8 mouse cellular contexts compared by ENCODE assay signal in the genomic region with DNA sequence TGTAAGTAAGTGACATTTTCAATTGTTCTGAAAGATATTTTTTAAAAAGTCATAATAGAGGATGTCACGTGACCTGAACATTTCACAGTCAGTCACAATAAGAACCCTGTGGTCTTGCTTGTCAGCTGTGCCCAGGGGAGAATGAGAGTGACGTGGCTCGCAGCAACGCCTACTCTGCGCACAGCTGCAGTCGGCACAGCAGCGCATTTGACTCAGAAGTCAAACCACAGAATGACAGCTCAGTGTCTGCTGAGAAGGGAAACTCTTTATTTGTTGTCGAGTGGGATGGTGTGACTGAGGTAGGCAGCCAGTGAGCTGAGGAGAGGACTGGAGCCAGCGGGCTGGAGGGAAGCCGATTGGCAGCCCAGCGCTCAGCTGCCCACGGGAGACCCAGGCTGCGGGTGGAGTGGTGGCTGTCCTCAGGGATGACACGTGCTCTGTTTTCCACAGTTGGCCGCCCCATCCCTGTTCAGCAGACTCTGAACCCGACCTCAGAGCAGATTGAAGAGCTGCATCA. TPM values are rescaled to one million over a fixed set of nuclear protein-coding genes. Genes with fewer than 3 reads are reported as not detected.
DNase-seq lines count a peak whose midpoint lies in the region; ATAC-seq and TF ChIP-seq lines count a peak whose summit lies in the region.

No protein-coding gene starts in this region.

- H3K9me3 ChIP-seq in embryonic facial prominence, embryonic 11.5 days (replicated peaks; ENCODE audit: control insufficient read depth, low read length), result no peaks in the 10 kb centered on the region
- no peaks in the 10 kb centered on the region for H3K9me3 ChIP-seq in limb, embryonic 11.5 days (ENCODE audit: control insufficient read depth, low read length)
- no peaks in the 10 kb centered on the region for H3K9me3 ChIP-seq in midbrain, embryonic 12.5 days

- H3K79me2 ChIP-seq in heart, adult 2 months (replicated peaks; ENCODE audit: control insufficient read depth, insufficient read depth, low read length), result no peaks in the 10 kb centered on the region

- WGBS in embryonic facial prominence, embryonic 11.5 days, result 25% methylated on average over 16 of the region's 16 CpGs
- WGBS in heart, adult 2 months, result 22% methylated on average over 16 of the region's 16 CpGs
- 31% methylated on average over 16 of the region's 16 CpGs for WGBS in kidney, adult 2 months
- WGBS in limb, embryonic 11.5 days, result 52% methylated on average over 16 of the region's 16 CpGs
- WGBS in midbrain, embryonic 12.5 days, result 33% methylated on average over 16 of the region's 16 CpGs
- WGBS in spleen, adult 2 months, result 3% methylated on average over 16 of the region's 16 CpGs

- H3K4me1 ChIP-seq in embryonic facial prominence, embryonic 11.5 days (ENCODE audit: control insufficient read depth, insufficient read depth, low read length), result no peaks in the 10 kb centered on the region
- H3K4me1 ChIP-seq in heart, adult 2 months (ENCODE audit: control insufficient read depth, insufficient read depth, low read length), result no peaks in the 10 kb centered on the region
- no peaks in the 10 kb centered on the region for H3K4me1 ChIP-seq in kidney, adult 2 months (ENCODE audit: control insufficient read depth, insufficient read depth, low read length)
- peaks cover 14% of the 10 kb centered on the region for H3K4me1 ChIP-seq in limb, embryonic 11.5 days (ENCODE audit: control insufficient read depth, insufficient read depth, low read length)
- H3K4me1 ChIP-seq in midbrain, embryonic 12.5 days, result peaks cover 9% of the 10 kb centered on the region
- no peaks in the 10 kb centered on the region; the same call in 1 of the 2 replicates for H3K4me1 ChIP-seq in spleen, adult 2 months (ENCODE audit: control insufficient read depth, insufficient read depth, insufficient read length)

- peak overlapping the region; percentile 49 for H3K4me2 ChIP-seq in embryonic facial prominence, embryonic 11.5 days (ENCODE audit: low read depth, low read length)
- peak overlapping the region; percentile 30 for H3K4me2 ChIP-seq in limb, embryonic 11.5 days (ENCODE audit: low read depth, severe bottlenecking)
- H3K4me2 ChIP-seq in midbrain, embryonic 12.5 days (replicated peaks), result peak overlapping the region; percentile 52

- TF ChIP-seq POLR2A in heart, adult 2 months (IDR thresholded peaks at IDR 0.05; ENCODE audit: insufficient read depth, low read depth, low read length), result no peak
- TF ChIP-seq POLR2A in kidney, adult 2 months (IDR thresholded peaks at IDR 0.05; ENCODE audit: low read depth, low read length), result no peak
- no peak for TF ChIP-seq POLR2A in spleen, adult 2 months (IDR thresholded peaks at IDR 0.05; ENCODE audit: low read depth, low read length)

- ATAC-seq in embryonic facial prominence, embryonic 11.5 days (replicated peaks; ENCODE audit: insufficient number of reproducible peaks, low FRiP score, low TSS enrichment, low read depth), result peak; percentile 77
- peak; percentile 33; the same call in 1 of the 2 replicates for ATAC-seq in limb, embryonic 11.5 days (ENCODE audit: insufficient number of reproducible peaks, low FRiP score, low TSS enrichment, low read depth)
- peak; percentile 82 for ATAC-seq in midbrain, embryonic 12.5 days (ENCODE audit: low FRiP score, low read depth)

- intact Hi-C loops in heart, adult 2 months (cut with DNase I), result loop anchor here (2.0 to 10.0 kb wide), 3 partner anchors 119 to 1107 kb away; partner anchors contain the start of gene Acsl3

- 0 out of 2 replicates have a peak, but pooled peaks have one; percentile 46 for TF ChIP-seq EP300 in heart, adult 2 months (IDR thresholded peaks at IDR 0.05; ENCODE audit: insufficient read depth, low read depth, low read length)

- no peak for TF ChIP-seq CTCF in heart, adult 2 months (IDR thresholded peaks at IDR 0.05)
- no peak for TF ChIP-seq CTCF in kidney, adult 2 months (conservative IDR thresholded peaks at IDR 0.05; ENCODE audit: insufficient read depth, insufficient read length, low read depth, low read length)
- no peak for TF ChIP-seq CTCF in spleen, adult 2 months (IDR thresholded peaks at IDR 0.05; ENCODE audit: extremely low read depth, insufficient read depth, insufficient read length, insufficient replicate concordance)

- H3K4me3 ChIP-seq in embryonic facial prominence, embryonic 11.5 days (ENCODE audit: low read depth, low read length), result no peak overlapping the region
- H3K4me3 ChIP-seq in heart, adult 2 months, result peak overlapping the region; percentile 42
- H3K4me3 ChIP-seq in kidney, adult 2 months (ENCODE audit: insufficient read depth, low read depth, low read length), result peak overlapping the region; percentile 33
- no peak overlapping the region for H3K4me3 ChIP-seq in limb, embryonic 11.5 days (ENCODE audit: low read depth, low read length)
- H3K4me3 ChIP-seq in midbrain, embryonic 12.5 days, result peak overlapping the region; percentile 25
- peak overlapping the region; percentile 45 for H3K4me3 ChIP-seq in spleen, adult 2 months (ENCODE audit: extremely low read depth, insufficient read depth, insufficient read length)

- no peaks in the 10 kb centered on the region for H3K36me3 ChIP-seq in embryonic facial prominence, embryonic 11.5 days (replicated peaks; ENCODE audit: control insufficient read depth, insufficient read depth, low read depth, low read length)
- no peaks in the 10 kb centered on the region for H3K36me3 ChIP-seq in heart, adult 2 months (ENCODE audit: control insufficient read depth, insufficient read depth, low read length)
- H3K36me3 ChIP-seq in kidney, adult 2 months (ENCODE audit: control insufficient read depth, insufficient read depth, low read length), result no peaks in the 10 kb centered on the region
- H3K36me3 ChIP-seq in limb, embryonic 11.5 days (ENCODE audit: control insufficient read depth, insufficient read depth, low read length), result no peaks in the 10 kb centered on the region
- no peaks in the 10 kb centered on the region for H3K36me3 ChIP-seq in midbrain, embryonic 12.5 days
- H3K36me3 ChIP-seq in spleen, adult 2 months (ENCODE audit: control insufficient read depth, insufficient read depth, low read length), result no peaks in the 10 kb centered on the region

- H3K27me3 ChIP-seq in embryonic facial prominence, embryonic 11.5 days (ENCODE audit: control insufficient read depth, insufficient read depth, low read length), result no peaks in the 10 kb centered on the region
- H3K27me3 ChIP-seq in heart, adult 2 months (ENCODE audit: control insufficient read depth, insufficient read depth, low read length), result no peaks in the 10 kb centered on the region
- no peaks in the 10 kb centered on the region for H3K27me3 ChIP-seq in kidney, adult 2 months (replicated peaks; ENCODE audit: control insufficient read depth, insufficient read depth, low read length)
- H3K27me3 ChIP-seq in limb, embryonic 11.5 days (ENCODE audit: control insufficient read depth, insufficient read depth, low read length), result no peaks in the 10 kb centered on the region
- 0 out of 2 replicates have a peak, but pooled peaks cover 3% of the 10 kb centered on the region for H3K27me3 ChIP-seq in midbrain, embryonic 12.5 days
- no peaks in the 10 kb centered on the region for H3K27me3 ChIP-seq in spleen, adult 2 months (ENCODE audit: control insufficient read depth, insufficient read depth, low read length)

- no peak overlapping the region for H3K27ac ChIP-seq in embryonic facial prominence, embryonic 11.5 days (replicated peaks; ENCODE audit: low read depth, low read length)
- peak overlapping the region; percentile 40 for H3K27ac ChIP-seq in heart, adult 2 months
- H3K27ac ChIP-seq in kidney, adult 2 months (ENCODE audit: insufficient read depth, low read depth, low read length), result no peak overlapping the region
- no peak overlapping the region for H3K27ac ChIP-seq in limb, embryonic 11.5 days (replicated peaks; ENCODE audit: low read depth, low read length)
- no peak overlapping the region for H3K27ac ChIP-seq in midbrain, embryonic 12.5 days (replicated peaks)
- peak overlapping the region; percentile 60; the same call in 1 of the 2 replicates for H3K27ac ChIP-seq in spleen, adult 2 months (ENCODE audit: insufficient read depth, low read length)

- peak; percentile 12 to 40 for DNase-seq in urinary bladder, postnatal 36 days (ENCODE audit: low spot score in 2 of 2)
- no peak for DNase-seq in urinary bladder, postnatal 10 days (ENCODE audit: low spot score)
- DNase-seq in embryonic facial prominence, embryonic 11.5 days (ENCODE audit: low spot score), result peak; percentile 47
- DNase-seq in heart, adult 2 months, result peak; percentile 62 to 78
- peak; percentile 27 for DNase-seq in kidney, adult 2 months
- DNase-seq in limb, embryonic 11.5 days (ENCODE audit: low spot score), result peak; percentile 37
- DNase-seq in spleen, adult 2 months (ENCODE audit: low read depth in 1 of 2, low spot score in 2 of 2), result peak; percentile 62 to 92

- peak overlapping the region; percentile 47 for H3K9ac ChIP-seq in embryonic facial prominence, embryonic 11.5 days (replicated peaks; ENCODE audit: low read length)
- H3K9ac ChIP-seq in heart, adult 2 months (ENCODE audit: low read depth, low read length), result peak overlapping the region; percentile 3
- no peak overlapping the region for H3K9ac ChIP-seq in limb, embryonic 11.5 days (ENCODE audit: low read length)
- H3K9ac ChIP-seq in midbrain, embryonic 12.5 days (replicated peaks), result peak overlapping the region; percentile 32; the same call in 1 of the 2 replicates

RNA-seq across cellular contexts. Expression of gene BC035947, which starts 25.6 kb away (rescaled TPM):
- 0.43 and 0.82 TPM in 2 replicates for polyA plus RNA-seq in embryonic facial prominence, embryonic 11.5 days (2014; fragmentation: Nextera tagmentation; extraction: Ambion mirVana)
- total RNA-seq in heart, adult 2 months (2021), result not detected
- polyA plus RNA-seq in heart, adult 2 months (2012; rRNA removed), result 0.08 TPM in 1 of 2 replicates, not detected in the other
- 14.6 and 14.9 TPM in 2 replicates for polyA plus RNA-seq in kidney, adult 2 months (2012; rRNA removed)
- 0.31 and 0.74 TPM in 2 replicates for polyA plus RNA-seq in limb, embryonic 11.5 days (2014; fragmentation: Nextera tagmentation; extraction: Ambion mirVana)
- polyA plus RNA-seq in midbrain, embryonic 12.5 days (2016; fragmentation: Nextera tagmentation; extraction: Ambion mirVana), result 0.34 and 0.76 TPM in 2 replicates
- 0.02 TPM in 1 of 2 replicates, not detected in the other for polyA plus RNA-seq in spleen, adult 2 months (2012; rRNA removed)

RNA-seq across cellular contexts. Expression of gene Mogat1, which starts 26.8 kb away (rescaled TPM):
- polyA plus RNA-seq in embryonic facial prominence, embryonic 11.5 days (2014; fragmentation: Nextera tagmentation; extraction: Ambion mirVana), result 0.92 and 1.9 TPM in 2 replicates
- total RNA-seq in heart, adult 2 months (2021), result not detected
- polyA plus RNA-seq in heart, adult 2 months (2012; rRNA removed), result 0.82 and 3.1 TPM in 2 replicates
- 109 and 120 TPM in 2 replicates for polyA plus RNA-seq in kidney, adult 2 months (2012; rRNA removed)
- not detected in 2 replicates for polyA plus RNA-seq in limb, embryonic 11.5 days (2014; fragmentation: Nextera tagmentation; extraction: Ambion mirVana)
- polyA plus RNA-seq in midbrain, embryonic 12.5 days (2016; fragmentation: Nextera tagmentation; extraction: Ambion mirVana), result not detected in 2 replicates
- 0.88 TPM in 1 of 2 replicates, not detected in the other for polyA plus RNA-seq in spleen, adult 2 months (2012; rRNA removed)

RNA-seq across cellular contexts. Expression of gene Farsb, which starts 48.9 kb away (rescaled TPM):
- polyA plus RNA-seq in embryonic facial prominence, embryonic 11.5 days (2014; fragmentation: Nextera tagmentation; extraction: Ambion mirVana), result 189 and 190 TPM in 2 replicates
- total RNA-seq in heart, adult 2 months (2021), result 10 to 100 TPM; 46.7 to 49.1 TPM
- polyA plus RNA-seq in heart, adult 2 months (2012; rRNA removed), result 18.6 and 40.5 TPM in 2 replicates
- polyA plus RNA-seq in kidney, adult 2 months (2012; rRNA removed), result 19.8 and 23.1 TPM in 2 replicates
- 161 and 165 TPM in 2 replicates for polyA plus RNA-seq in limb, embryonic 11.5 days (2014; fragmentation: Nextera tagmentation; extraction: Ambion mirVana)
- polyA plus RNA-seq in midbrain, embryonic 12.5 days (2016; fragmentation: Nextera tagmentation; extraction: Ambion mirVana), result 123 and 126 TPM in 2 replicates
- polyA plus RNA-seq in spleen, adult 2 months (2012; rRNA removed), result 6.6 and 8.7 TPM in 2 replicates

Comparison
In these comparisons a context has a peak if more than half of its experiments do, and no peak if none do; other contexts are left out.
1. H3K27ac ChIP-seq: peak in heart, adult 2 months (single experiment) and spleen, adult 2 months (single experiment); none in embryonic facial prominence, embryonic 11.5 days (single experiment), kidney, adult 2 months (single experiment), limb, embryonic 11.5 days (single experiment) and midbrain, embryonic 12.5 days (single experiment).
2. H3K4me3 ChIP-seq: peak in heart, adult 2 months (single experiment), kidney, adult 2 months (single experiment), midbrain, embryonic 12.5 days (single experiment) and spleen, adult 2 months (single experiment); none in embryonic facial prominence, embryonic 11.5 days (single experiment) and limb, embryonic 11.5 days (single experiment).
3. RNA of gene Mogat1, which starts 26.8 kb away (polyA plus RNA-seq): 109 to 120 TPM in kidney, adult 2 months; 0.82 to 3.1 TPM in heart, adult 2 months, 0.92 to 1.9 TPM in embryonic facial prominence, embryonic 11.5 days, 0.88 TPM in spleen, adult 2 months, not detected in limb, embryonic 11.5 days and not detected in midbrain, embryonic 12.5 days; every median in the first group is over 10 times any median in the second.
4. Peak in every context shown above with its lines, with median percentiles within 50 percentile points of each other: ATAC-seq and H3K4me2 ChIP-seq.